8 mouse cellular contexts compared by ENCODE assay signal in the genomic region with DNA sequence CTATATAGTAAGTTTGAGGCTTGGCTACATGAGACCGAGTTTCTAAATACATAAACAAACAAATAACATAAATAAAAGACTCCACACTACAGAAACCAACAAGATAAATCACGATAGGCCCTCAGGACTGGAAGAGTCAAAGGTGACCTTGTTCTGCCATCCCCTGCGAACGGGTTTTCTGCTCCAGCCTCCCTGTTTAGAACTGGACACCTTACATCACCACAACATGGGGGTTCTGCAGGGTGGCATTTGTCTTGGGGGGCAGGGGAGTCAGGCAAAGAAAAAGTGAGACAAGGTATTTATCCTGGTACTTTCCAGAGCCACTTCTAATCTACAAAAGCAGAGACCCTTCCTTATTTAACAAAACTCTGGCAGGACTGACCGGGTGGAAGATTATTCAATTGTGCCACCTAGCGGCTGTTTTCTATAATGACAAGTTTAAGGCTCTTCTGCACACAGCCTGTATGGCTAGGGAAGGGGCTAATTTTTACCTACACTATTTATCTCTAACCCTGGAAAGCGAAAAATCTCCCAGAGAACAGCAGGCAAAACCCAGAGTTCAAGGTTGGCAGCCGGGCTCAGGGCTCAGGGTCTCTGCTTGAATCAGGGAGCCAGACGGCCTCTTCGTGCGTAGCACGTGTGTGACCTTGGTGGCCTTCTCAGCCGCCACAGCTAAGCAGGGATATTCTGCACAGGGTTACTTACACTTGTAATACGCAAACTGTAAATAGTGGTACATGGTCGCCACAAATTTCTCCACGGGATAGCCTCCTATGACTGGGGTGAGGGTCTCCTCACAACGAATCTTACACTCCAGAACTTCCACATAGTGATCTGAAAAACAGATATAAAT. TPM values are rescaled to one million over a fixed set of nuclear protein-coding genes. Genes with fewer than 3 reads are reported as not detected.
A peak's percentile ranks its signal among the peaks of the same experiment; 100 is the strongest.
DNase-seq lines count a peak whose midpoint lies in the region; ATAC-seq and TF ChIP-seq lines count a peak whose summit lies in the region.
"Had no signal": no experiment of that assay in that cellular context is flagged by ENCODE, and none has a peak within 500 bp of the region (broad histone marks: within the 10 kb centered on the region; RNA-seq: fewer than 3 reads in every experiment).

No protein-coding gene starts in this region.

- DNase-seq in right cerebral cortex, adult 2 months (ENCODE audit: low spot score in 2 of 2), result peak; percentile 29 to 59
- DNase-seq in right cerebral cortex, postnatal 36 days (ENCODE audit: low spot score in 2 of 2), result no peak
- DNase-seq in adrenal gland, postnatal 14 days, result peak; percentile 48
- peak; percentile 79 for DNase-seq in forebrain, embryonic 14.5 days (ENCODE audit: low spot score)
- peak; percentile 80 for DNase-seq in kidney, postnatal 0 days (ENCODE audit: low spot score)

- 68% methylated on average over 17 of the region's 17 CpGs for WGBS in forebrain, embryonic 14.5 days
- 67% methylated on average over 17 of the region's 17 CpGs for WGBS in kidney, postnatal 0 days
- 71% methylated on average over 17 of the region's 17 CpGs for WGBS in midbrain, embryonic 12.5 days

- no peak overlapping the region for H3K4me3 ChIP-seq in forebrain, embryonic 14.5 days (ENCODE audit: low read depth, low read length)
- H3K4me3 ChIP-seq in kidney, postnatal 0 days (replicated peaks; ENCODE audit: low read depth, low read length), result no peak overlapping the region
- H3K4me3 ChIP-seq in midbrain, embryonic 12.5 days, result no peak overlapping the region

- no peak overlapping the region for H3K27ac ChIP-seq in forebrain, embryonic 14.5 days (ENCODE audit: low read depth, low read length)
- 0 out of 2 replicates have a peak overlapping the region, but pooled peaks have one; percentile 42 for H3K27ac ChIP-seq in kidney, postnatal 0 days
- H3K27ac ChIP-seq in midbrain, embryonic 12.5 days (replicated peaks), result no peak overlapping the region

- no peaks in the 10 kb centered on the region for H3K27me3 ChIP-seq in forebrain, embryonic 14.5 days (replicated peaks; ENCODE audit: control insufficient read depth, insufficient read depth, low read length)
- no peaks in the 10 kb centered on the region for H3K27me3 ChIP-seq in kidney, postnatal 0 days (ENCODE audit: insufficient read depth, low read length)
- H3K27me3 ChIP-seq in midbrain, embryonic 12.5 days, result no peaks in the 10 kb centered on the region

- H3K4me1 ChIP-seq in forebrain, embryonic 14.5 days (ENCODE audit: control insufficient read depth, insufficient read depth, low read length), result no peaks in the 10 kb centered on the region
- H3K4me1 ChIP-seq in kidney, postnatal 0 days (replicated peaks; ENCODE audit: insufficient read depth, low read length), result no peaks in the 10 kb centered on the region
- H3K4me1 ChIP-seq in midbrain, embryonic 12.5 days, result no peaks in the 10 kb centered on the region

- H3K9ac ChIP-seq in forebrain, embryonic 14.5 days (ENCODE audit: low read length), result no peak overlapping the region
- H3K9ac ChIP-seq in kidney, postnatal 0 days (ENCODE audit: low read depth, low read length), result no peak overlapping the region
- H3K9ac ChIP-seq in midbrain, embryonic 12.5 days (replicated peaks), result no peak overlapping the region

- no peak overlapping the region for H3K4me2 ChIP-seq in forebrain, embryonic 14.5 days (ENCODE audit: low read length)
- no peak overlapping the region for H3K4me2 ChIP-seq in kidney, postnatal 0 days (ENCODE audit: low read length)
- no peak overlapping the region for H3K4me2 ChIP-seq in midbrain, embryonic 12.5 days (replicated peaks)

- H3K9me3 ChIP-seq in forebrain, embryonic 14.5 days (replicated peaks; ENCODE audit: control insufficient read depth, low read length), result no peaks in the 10 kb centered on the region
- H3K9me3 ChIP-seq in kidney, postnatal 0 days (replicated peaks; ENCODE audit: low read length), result no peaks in the 10 kb centered on the region
- no peaks in the 10 kb centered on the region for H3K9me3 ChIP-seq in midbrain, embryonic 12.5 days

- peak; percentile 85 for ATAC-seq in forebrain, embryonic 14.5 days
- ATAC-seq in kidney, postnatal 0 days (replicated peaks; ENCODE audit: low FRiP score, low read depth), result no peak; the same call in 1 of the 2 replicates
- peak; percentile 50; the same call in 1 of the 2 replicates for ATAC-seq in midbrain, embryonic 12.5 days (ENCODE audit: low FRiP score, low read depth)
- ATAC-seq in activated CD4-positive, CD25-positive, alpha-beta regulatory T cell, adult 4 months, result no peak

- peak; percentile 76 for TF ChIP-seq CTCF in kidney, postnatal 0 days (IDR thresholded peaks at IDR 0.05; ENCODE audit: low read depth)

- no peaks in the 10 kb centered on the region for H3K36me3 ChIP-seq in forebrain, embryonic 14.5 days (ENCODE audit: control insufficient read depth, insufficient read depth, low read length)
- peaks cover 27% of the 10 kb centered on the region; the same call in 1 of the 2 replicates for H3K36me3 ChIP-seq in kidney, postnatal 0 days (ENCODE audit: insufficient read depth, low read length)
- no peaks in the 10 kb centered on the region for H3K36me3 ChIP-seq in midbrain, embryonic 12.5 days

RNA-seq across cellular contexts. Expression of gene Crtap, which starts 9.4 kb away (rescaled TPM):
- total RNA-seq in adrenal gland, postnatal 14 days (2021), result 84.4 and 85.4 TPM in 2 replicates
- polyA plus RNA-seq in forebrain, embryonic 14.5 days (2014; fragmentation: Nextera tagmentation; extraction: Ambion mirVana), result 23.6 and 26.2 TPM in 2 replicates
- polyA plus RNA-seq in kidney, postnatal 0 days (2015; fragmentation: Nextera tagmentation; extraction: Ambion mirVana), result 133 and 140 TPM in 2 replicates
- polyA plus RNA-seq in midbrain, embryonic 12.5 days (2016; fragmentation: Nextera tagmentation; extraction: Ambion mirVana), result 40.0 and 48.3 TPM in 2 replicates
- 1 to 10 TPM; 3.5 to 5.1 TPM for polyA plus RNA-seq in activated CD4-positive, CD25-positive, alpha-beta regulatory T cell, adult 4 months (2017; shearing (Covaris generic))

RNA-seq across cellular contexts. Expression of gene Glb1, which starts 19.8 kb away (rescaled TPM):
- total RNA-seq in adrenal gland, postnatal 14 days (2021), result 25.5 and 25.6 TPM in 2 replicates
- polyA plus RNA-seq in forebrain, embryonic 14.5 days (2014; fragmentation: Nextera tagmentation; extraction: Ambion mirVana), result 25.9 and 26.3 TPM in 2 replicates
- 77.9 and 85.5 TPM in 2 replicates for polyA plus RNA-seq in kidney, postnatal 0 days (2015; fragmentation: Nextera tagmentation; extraction: Ambion mirVana)
- polyA plus RNA-seq in midbrain, embryonic 12.5 days (2016; fragmentation: Nextera tagmentation; extraction: Ambion mirVana), result 23.0 and 24.6 TPM in 2 replicates
- 10 to 100 TPM; 32.1 to 32.4 TPM for polyA plus RNA-seq in activated CD4-positive, CD25-positive, alpha-beta regulatory T cell, adult 4 months (2017; shearing (Covaris generic))

RNA-seq across cellular contexts. Expression of gene Tmppe, which starts 19.8 kb away (rescaled TPM):
- 6.9 and 8.2 TPM in 2 replicates for total RNA-seq in adrenal gland, postnatal 14 days (2021)
- 1.7 and 1.8 TPM in 2 replicates for polyA plus RNA-seq in forebrain, embryonic 14.5 days (2014; fragmentation: Nextera tagmentation; extraction: Ambion mirVana)
- 7.0 and 9.7 TPM in 2 replicates for polyA plus RNA-seq in kidney, postnatal 0 days (2015; fragmentation: Nextera tagmentation; extraction: Ambion mirVana)
- 8.7 TPM in 2 replicates for polyA plus RNA-seq in midbrain, embryonic 12.5 days (2016; fragmentation: Nextera tagmentation; extraction: Ambion mirVana)
- 10 to 100 TPM in 1 of 2 experiments, 1 to 10 TPM in 1; 9.1 to 14.3 TPM for polyA plus RNA-seq in activated CD4-positive, CD25-positive, alpha-beta regulatory T cell, adult 4 months (2017; shearing (Covaris generic))

RNA-seq across cellular contexts. Expression of gene Bcl2a1c, which starts 51.2 kb away (rescaled TPM):
- not detected in 2 replicates for total RNA-seq in adrenal gland, postnatal 14 days (2021)
- polyA plus RNA-seq in forebrain, embryonic 14.5 days (2014; fragmentation: Nextera tagmentation; extraction: Ambion mirVana), result not detected in 2 replicates
- polyA plus RNA-seq in kidney, postnatal 0 days (2015; fragmentation: Nextera tagmentation; extraction: Ambion mirVana), result 0.50 TPM in 1 of 2 replicates, not detected in the other
- not detected in 2 replicates for polyA plus RNA-seq in midbrain, embryonic 12.5 days (2016; fragmentation: Nextera tagmentation; extraction: Ambion mirVana)
- 1 to 10 TPM in 1 of 2 experiments, not detected in 1; 1.7 TPM for polyA plus RNA-seq in activated CD4-positive, CD25-positive, alpha-beta regulatory T cell, adult 4 months (2017; shearing (Covaris generic))
- polyA plus RNA-seq: gonadal fat pad, adult 2 months had no signal

Comparison
In these comparisons a context has a peak if more than half of its experiments do, and no peak if none do; other contexts are left out.
1. DNase-seq: peak in right cerebral cortex, adult 2 months (2 of 2), adrenal gland, postnatal 14 days (single experiment), forebrain, embryonic 14.5 days (single experiment) and kidney, postnatal 0 days (single experiment); none in right cerebral cortex, postnatal 36 days (0 of 2).
2. ATAC-seq: peak in forebrain, embryonic 14.5 days (single experiment) and midbrain, embryonic 12.5 days (single experiment); none in kidney, postnatal 0 days (single experiment) and activated CD4-positive, CD25-positive, alpha-beta regulatory T cell, adult 4 months (single experiment).